Mouse (Mus musculus) adrenal gland, postnatal 10 days (tissue): ENCODE results near the gene Hes2. TPM values are rescaled to one million over a fixed set of nuclear protein-coding genes. Genes with fewer than 3 reads are reported as not detected.

Source experiments
- DNase-seq: peaks from one replicate; pipeline ENCODE4 v3.0.0; 2021; ENCODE audit warnings: mixed read lengths
- long read RNA-seq, 2 experiments: library from polyadenylated mRNA; stranded (forward); transcript quantifications; one replicate each; pipeline ENCODE4 v2.0.0; 2021
- total RNA-seq, 2 experiments: library from RNA; stranded (reverse); gene quantifications; 2 replicates each; pipeline ENCODE4 v1.2.3; 2021

Gene Hes2
- not detected for total RNA-seq
- long read RNA-seq, experiment 1: 0 reads
- long read RNA-seq, experiment 2, partial matches to known transcripts: 0 of 1 reads
- long read RNA-seq, experiment 2, other reads (novel, unspliced or antisense): 1 of 1 reads

DNA sequence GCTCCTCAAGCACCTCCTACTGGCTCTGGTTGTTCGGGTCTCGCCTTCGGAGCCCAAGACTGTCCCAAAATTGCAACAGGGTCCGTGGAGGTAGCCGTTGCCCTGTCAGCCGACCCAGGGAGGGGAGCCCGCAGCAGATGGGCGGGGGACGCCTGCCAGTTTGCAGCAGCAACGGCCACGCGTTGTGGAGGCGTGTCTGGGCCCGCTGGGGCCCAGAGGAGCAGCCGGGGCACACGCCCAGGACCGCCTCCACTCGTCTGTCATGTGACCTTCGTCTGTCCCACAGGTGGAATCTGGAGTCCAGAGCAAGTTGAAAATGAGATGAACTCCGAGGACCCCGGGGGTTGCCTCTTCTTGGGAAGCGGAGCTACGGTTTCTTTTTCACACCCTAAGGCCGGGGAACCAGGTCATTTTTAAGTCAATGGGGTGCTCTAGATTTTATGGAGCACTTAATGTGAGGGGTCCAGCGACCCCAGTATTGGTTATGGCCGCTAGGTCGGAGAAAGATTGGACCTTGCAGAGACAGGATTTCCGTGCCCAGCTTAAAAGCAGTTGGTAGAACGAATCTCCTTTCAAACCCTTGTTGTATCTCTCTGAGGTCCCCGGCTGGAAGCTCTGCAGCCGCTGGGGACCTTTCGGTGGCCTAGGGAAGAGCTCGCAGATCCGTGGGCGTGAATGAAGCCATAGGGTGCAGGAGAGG lies at the start of gene Hes2:
TSS of gene Hes2 (plus strand) at position 283 of the 700 bp plus-strand sequence.
- DNase-seq: peak; percentile 38

DNA sequence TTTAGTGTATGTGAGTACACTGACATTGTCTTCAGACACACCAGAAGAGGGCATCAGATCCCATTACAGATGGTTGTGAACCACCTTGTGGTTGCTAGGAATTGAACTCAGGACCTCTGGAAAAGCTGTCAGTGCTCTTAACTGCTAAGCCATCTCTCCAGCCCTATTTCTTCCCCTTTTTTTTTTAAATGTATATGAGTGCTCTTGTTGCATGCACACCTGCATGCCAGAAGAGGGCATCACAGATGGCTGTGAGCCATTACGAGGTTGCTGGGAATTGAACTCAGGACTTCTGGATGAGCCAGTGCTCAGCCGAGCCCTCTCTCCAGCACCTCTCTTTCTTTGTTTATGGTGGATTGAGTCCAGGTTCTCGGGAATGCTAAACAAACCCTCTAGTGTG lies 49.2 kb upstream of the Hes2 start:
- no peak for DNase-seq

GRCm38 (mm10) chr4:152110689-152111088 lies 48.0 kb upstream of the Hes2 start:
- DNase-seq: no peak

DNA sequence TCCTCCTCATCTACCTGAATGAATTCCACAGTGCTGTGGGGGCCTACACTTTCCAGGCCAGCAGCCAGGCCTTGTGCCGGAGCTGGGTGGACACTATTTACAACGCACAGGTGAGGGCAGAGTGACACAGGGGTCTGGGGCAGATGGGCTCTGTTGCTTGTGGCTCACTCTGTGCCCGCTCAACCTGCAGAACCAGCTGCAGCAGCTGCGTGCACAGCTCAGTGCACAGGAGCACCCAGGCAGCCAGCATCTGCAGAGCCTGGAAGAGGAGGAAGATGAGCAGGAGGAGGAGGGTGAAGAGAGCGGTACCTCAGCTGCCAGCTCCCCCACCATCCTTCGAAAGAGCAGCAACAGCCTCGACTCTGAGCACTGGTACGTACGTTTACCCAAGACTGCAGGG lies 46.3 kb upstream of the Hes2 start:
- no peak for DNase-seq

DNA sequence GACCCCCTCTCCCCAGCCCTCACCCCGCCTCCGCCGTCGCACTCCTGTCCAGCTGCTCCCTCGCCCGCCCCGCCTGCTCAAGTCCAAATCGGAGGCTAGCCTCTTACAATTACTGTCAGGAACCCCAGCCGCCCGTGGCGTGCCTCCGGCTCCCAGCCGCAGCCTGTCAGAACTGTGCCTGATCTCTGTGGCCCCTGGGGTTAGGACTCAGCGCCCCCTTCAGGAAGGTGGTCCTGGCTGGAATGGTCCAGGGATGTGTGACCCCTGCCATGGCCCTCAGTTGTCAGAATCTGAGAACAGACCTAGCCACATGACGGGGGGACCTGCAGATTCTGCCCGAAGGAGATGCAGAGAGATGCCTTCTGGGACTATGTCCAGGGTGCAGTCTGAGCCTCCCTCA lies 44.6 kb upstream of the Hes2 start:
- DNase-seq: no peak

DNA sequence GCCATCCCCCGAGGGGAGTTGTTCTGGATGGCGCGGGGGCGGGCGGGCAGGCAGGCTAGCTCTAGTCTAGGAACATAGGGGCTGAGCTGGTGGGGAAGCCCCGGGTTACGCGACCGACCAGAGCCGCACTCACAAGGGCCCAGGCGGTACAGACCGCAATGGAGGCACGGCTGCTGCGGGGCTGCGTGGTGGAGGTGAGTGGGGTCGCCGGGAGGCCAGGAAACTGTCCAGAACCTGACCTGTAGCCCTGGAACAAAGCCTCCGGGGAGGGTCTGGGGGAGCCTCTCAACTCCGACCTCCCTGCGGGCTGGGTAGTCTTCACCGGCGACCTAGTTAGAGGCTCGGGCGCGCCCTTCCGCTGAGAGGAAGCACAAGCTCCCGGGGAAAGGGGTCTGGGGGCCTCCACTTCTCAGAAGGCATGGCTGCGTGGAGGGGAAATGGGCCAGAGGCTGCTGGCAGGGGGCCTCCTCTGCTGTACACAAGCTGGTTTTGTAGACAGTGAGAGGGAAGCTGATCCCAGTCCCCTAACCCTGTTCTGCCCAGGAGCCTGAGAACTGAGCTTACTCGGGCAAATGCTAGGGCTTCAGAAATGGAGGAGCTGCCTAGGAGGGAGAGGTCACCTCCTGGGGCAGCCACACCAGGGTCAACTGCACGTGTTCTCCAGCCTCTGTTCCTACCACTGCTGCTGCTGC lies 42.6 kb upstream of the Hes2 start, which contains the start of gene Tnfrsf25:
TSS of gene Tnfrsf25 (plus strand) at position 14 of the 692 bp plus-strand sequence.
- DNase-seq: no peak

DNA sequence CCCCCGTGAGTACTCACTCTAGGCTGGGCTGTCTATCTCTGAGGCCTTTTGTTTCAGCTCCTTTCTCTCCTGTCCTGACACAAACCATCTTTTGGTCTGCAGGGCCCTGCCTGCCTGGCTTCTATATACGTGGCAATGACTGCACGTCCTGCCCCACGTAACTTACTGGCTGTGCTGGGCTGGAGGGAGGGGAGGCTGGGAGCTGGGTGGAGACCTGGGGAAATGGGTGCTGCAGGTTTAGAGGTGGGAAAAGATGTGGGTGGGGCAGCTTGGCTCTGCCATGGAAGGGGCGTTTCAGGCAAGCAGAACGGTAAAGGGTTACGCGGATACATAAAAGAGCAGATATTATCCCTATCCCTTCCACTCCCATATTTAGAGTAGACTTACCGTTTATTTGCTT lies 41.1 kb upstream of the Hes2 start:
- DNase-seq: no peak

DNA sequence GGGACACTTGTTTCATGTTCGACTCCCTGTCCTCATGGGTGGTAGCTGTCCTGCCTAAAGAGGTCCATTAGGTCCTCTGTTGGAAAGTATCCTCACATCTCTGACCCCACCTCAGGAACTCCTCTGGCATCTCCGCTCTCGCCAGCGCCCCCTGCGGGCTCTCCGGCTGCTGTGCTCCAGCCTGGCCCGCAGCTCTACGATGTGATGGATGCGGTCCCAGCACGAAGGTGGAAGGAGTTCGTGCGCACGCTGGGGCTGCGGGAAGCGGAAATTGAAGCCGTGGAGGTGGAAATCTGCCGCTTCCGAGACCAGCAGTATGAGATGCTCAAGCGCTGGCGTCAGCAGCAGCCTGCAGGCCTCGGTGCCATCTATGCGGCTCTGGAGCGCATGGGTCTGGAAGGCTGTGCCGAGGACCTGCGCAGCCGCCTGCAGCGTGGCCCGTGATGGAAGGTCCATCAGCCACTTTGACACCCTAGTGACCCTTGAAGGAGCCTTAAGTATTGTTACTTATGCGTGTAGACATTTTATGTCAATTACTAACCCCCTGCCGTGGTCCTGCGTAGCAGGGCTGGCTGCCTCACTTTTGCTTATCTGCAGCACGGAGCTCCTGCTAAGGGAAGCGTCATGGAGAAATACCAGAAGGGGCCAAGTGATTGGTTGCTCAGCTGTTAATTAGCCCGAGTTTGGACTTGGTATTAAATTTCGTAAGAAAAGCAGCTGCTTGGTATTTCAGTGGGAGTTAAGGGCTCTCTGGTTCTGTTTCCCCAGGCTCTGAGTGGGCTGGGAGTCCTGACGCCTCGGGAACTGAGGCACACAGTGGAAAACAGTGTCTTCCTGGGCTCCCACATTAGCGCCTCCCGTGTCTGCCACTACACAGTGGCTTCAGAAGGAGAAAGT lies 39.0 kb upstream of the Hes2 start:
- peak; percentile 67 for DNase-seq

DNA sequence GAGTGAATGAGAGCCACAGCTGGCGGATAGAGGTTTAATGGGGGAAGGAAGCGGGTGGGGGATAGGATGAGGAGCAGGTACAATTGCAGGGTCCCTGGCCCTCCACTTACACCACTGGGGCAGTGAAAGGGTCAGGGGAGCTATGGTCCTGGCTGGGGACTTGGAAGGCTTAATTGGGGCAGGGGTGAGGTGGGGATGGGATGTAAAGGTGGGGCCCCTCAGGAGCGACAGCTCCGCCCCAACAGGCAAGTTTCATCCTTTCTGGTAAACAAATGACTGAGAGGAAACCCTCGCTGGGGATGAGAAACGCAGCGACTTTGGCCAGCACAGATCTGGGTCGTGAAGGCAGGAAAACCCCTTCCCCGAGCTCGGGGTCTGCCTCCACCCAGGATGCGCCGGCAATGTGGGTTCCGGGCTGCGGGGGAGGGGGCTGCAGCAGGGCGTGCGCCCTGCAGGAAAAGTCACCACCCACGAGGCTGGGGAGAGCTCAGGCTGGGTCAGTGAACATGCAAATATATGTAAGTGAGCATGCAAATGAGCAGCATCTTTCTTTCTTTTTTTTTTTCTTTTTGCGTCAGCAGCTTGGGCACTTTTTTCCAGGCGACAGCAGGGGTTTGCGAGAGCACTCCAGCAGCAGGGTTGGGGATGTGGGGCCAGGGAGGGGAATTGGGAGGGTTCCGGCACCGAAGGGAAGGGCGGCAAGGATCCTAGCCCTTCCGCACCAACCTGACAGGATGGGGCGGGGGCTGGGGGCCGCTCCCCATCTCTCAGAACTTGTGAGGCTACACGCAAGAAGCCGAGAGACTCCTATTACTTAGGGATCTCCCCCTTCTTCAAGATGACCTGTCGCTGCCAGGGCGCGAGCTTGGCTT lies 38.1 kb upstream of the Hes2 start:
- DNase-seq: no peak

GRCm38 (mm10) chr4:152121183-152121505 lies 37.5 kb upstream of the Hes2 start:
- DNase-seq: no peak

GRCm38 (mm10) chr4:152124361-152124961 lies 34.2 kb upstream of the Hes2 start:
- no peak for DNase-seq

GRCm38 (mm10) chr4:152125161-152126025 lies 33.3 kb upstream of the Hes2 start:
- DNase-seq: peak; percentile 82

DNA sequence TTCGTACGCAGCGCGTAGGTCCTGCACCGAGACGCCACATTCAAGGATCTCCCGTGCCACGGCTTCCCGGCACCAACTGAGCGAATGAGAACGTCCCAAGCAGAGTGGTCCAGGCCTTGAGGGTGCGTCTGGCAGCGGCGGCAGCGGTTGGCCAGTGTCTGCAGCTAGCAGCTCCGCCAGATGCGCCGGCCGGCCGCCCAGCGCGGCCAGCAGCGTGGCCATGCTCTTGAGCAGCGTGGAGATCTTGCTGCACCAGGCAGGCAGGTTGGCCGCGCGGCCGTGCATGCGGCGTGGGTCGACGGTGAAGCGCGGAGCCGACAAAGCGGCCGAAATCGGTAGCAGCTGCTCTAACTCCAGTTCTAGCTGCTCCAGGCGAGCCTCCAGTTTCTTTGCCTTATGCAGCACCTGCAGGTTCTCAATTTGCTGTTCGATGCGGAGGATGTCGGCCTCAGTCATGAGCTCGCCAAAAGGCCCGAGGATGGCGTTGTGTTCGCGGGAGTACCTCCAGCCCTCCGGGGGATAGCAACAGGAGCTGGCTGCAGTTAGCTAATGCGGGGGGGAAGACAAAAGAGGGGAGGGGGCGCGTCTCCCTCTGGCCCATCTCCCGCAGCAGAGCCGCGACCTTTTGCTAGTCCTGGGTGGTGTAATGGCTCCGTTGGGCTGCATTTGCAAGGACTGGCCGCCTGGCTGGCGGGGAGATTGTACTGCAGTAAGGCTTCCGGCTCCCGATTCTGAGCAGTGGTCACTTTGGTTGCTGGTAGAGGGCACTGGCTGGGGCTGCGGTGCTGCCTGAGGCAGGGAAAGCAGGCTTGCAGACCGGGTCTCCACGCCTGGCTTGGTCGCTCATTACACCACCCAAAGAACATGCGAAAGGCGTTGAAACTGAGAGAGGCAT lies 32.4 kb upstream of the Hes2 start:
- no peak for DNase-seq

DNA sequence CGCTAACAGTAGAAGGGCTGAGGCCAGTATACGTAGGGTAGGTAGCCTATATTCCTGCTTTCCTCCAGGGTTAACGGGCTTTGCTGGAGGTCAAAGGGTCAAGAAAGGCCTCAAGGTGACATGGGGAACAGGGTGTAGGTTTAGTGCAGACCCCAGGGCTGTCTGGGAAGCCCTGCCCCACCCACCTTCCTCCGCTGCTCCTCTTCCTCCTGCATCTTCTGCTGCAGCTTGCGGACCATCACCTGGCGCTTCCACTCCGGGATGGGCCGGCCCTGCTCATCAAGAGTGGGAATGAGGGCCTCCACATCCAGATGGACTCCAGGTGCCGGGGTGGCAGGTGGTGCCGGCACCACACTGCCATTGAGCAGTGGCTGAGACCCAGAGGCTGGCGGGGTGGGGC lies 30.8 kb upstream of the Hes2 start:
- no peak for DNase-seq

DNA sequence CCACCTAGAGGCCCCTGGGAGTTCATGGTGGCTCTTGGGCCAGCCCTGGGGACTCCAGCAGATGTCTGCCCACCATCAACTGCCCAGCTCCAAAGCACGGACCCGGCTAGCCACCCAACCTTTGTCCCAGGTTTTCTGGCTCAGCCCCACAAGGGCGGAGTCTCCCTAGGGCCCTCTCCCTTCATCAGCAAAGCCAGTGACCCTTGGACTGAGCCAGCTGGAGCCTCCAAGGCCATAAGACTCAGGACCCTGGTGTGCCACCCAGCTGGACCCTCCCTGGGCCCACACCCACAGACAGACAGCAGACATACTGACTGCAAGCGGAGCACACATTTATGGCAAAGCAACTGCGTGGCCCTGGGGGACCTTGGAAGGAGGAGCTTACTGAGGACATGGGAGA lies 29.9 kb upstream of the Hes2 start:
- no peak for DNase-seq

GRCm38 (mm10) chr4:152129395-152129930 lies 29.2 kb upstream of the Hes2 start:
- no peak for DNase-seq

GRCm38 (mm10) chr4:152130771-152131653 lies 27.7 kb upstream of the Hes2 start:
- DNase-seq: peak; percentile 74
